Mouse (Mus musculus): ENCODE results near the gene Pitpna.
A peak's percentile ranks its signal among the peaks of the same experiment; 100 is the strongest.
"Not testable (repeated sequence)": the region's sequence is repeated elsewhere in the genome, so short reads cannot be mapped to it uniquely, and the experiment has no call there.

Pitpna gene

DNA sequence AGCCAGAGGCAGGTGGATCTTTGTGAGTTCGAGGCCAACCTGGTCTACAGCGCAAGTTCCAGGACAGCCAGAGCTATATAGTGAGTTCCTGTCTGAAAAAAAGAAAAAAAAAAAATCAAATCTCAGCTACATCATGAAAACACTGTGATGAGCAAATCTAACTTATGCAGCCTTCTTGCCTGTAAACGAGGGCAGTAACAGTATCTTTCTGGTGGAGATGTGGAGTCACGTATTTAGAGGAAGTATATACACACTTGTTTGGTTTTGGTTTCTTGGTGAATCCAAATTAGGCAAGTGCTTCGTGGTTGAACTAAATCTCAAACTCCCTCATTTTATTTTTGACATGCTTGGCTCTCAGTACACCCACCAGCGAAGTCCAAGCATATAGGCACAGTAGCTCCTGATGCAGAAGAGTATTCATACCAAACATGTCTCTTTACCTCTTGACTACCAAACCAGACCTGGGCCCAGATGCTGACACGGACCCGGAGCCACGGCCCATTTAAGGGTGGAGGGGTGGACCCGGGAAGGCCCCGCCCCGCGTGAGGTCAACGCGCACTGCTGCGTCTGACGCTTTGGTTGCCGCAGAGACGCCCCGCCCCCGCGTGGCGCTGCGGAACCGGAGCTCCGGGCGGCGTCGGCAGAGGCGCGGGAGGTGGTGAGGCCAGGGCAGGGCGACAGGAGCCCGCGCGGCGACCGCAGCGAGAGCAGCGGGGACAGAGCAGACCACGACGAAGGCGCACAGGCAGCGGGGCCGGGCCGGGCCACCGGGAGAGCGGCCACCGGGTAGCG lies at the start of gene Pitpna:
Gene Pitpna (plus strand): TSS at position 605 of the 792 bp plus-strand sequence.
- DNase-seq (ENCODE audit: inconsistent ontology term): peak; percentile 98

DNA sequence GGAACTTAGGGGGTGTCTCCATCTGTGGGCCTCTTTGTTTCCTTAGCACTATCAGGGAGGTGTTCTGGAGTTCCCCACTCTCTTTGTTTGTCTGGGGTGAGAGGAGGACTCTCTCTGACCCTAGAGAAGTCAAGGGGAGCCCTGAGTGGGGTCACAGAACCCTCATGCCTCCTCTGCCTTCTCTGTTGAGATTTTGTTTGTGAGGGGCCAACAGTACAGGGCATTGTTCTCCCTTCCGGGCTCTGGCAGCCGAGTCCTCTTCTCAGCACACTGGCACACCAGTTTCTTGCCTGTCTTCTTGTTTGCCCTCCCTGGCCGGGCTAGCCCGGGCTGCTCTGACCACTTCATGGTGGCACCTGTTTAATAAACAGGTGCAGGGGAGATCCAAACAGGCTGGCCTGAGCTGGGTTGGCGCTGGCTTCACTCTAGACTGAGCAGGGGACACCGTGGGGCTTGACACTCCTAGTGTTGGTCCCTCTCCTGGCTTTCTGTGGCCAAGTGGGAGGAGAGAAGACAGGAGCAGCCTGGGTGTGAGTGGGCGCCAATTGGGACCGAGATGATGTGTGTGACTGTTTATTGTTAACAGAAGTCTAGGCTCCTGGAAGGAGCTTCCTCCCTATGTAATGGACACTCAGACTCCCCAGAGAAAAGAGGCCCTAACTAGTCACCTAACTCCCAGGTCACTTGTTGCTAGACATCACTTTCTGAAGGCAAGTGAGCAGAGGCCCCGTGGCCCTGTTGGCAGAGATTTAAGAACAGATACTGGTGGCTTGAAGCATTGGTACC lies 49.5 kb upstream of the Pitpna start:
- peak; percentile 43 for DNase-seq (ENCODE audit: inconsistent ontology term)

DNA sequence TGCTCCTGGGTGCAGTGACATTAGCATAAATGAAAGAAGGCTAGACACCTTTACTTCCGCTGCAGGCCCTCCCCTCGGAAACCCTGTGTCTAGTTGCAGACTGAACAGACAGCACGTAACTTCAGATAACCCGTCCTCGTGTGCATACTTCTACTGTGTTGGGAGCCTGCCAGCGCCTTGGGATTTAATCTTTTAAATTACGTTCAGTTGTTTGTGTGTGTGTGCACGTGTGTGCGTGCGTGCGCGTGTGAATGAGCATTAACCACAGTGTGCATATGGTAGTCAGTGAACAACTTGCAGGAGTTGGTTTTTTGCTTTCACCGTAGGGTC lies 49.0 kb upstream of the Pitpna start:
- no peak for DNase-seq (ENCODE audit: inconsistent ontology term)

DNA sequence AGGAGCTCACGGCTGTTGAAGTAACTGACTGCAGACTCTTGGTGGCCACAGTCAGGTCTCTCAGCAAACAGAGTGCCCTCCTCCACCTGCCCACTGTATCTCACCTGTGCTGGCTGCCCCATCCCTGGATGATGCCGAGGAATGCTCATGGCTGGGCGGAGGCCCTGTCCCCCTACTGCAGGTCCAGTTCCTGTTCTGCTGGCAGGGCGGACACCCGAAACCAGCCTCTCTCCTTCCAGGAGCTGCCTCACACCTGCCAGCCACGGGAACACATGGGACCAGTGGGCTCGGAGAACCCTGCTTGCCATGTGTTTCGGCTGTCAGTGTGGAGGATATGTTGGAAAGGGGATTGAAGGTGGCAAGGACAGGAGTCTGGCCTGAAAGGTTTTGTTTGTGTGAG lies 47.7 kb upstream of the Pitpna start:
- DNase-seq (ENCODE audit: inconsistent ontology term): no peak

DNA sequence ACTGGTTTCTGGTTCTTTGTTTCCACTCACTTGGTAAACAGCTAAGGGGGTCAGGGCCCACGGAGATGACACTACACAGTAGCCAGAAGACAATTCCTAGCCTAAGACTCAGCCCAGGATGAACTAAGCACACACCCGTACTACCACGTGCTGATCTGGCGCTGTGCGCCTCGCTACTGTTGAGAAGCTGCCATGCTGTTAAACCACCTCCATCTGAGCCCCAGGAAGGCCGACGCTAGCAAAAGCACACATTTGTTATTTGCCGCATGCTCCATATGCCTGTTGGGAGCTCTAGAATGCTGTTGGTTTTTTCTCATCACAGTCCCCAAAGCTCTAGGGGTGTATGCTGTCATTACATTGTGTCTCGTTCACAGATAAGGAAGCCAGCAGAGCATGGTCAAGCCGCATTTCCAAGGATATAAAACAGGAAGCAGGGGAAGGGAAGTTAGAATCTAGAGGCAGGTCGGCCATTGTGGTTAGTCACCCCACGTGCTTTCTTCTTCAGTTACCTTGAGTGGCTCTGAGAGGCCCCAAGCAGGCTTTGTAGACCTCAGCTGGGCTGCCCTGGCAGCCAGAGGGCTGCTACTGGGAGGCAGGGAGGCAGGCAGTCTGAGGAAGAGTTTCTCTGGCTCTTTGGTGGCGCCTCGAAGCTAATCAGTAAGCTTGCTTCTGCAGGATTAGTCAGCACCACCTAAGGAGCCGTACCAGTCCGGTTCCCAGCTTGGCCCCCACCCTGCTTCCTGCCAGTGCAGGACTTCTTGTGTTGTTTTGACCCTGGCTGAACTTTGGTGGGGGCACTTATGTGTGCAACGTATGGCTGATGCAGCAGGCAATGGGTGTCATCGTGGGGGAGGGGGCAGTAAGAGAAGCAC lies 47.0 kb upstream of the Pitpna start:
- no peak for DNase-seq (ENCODE audit: inconsistent ontology term)

DNA sequence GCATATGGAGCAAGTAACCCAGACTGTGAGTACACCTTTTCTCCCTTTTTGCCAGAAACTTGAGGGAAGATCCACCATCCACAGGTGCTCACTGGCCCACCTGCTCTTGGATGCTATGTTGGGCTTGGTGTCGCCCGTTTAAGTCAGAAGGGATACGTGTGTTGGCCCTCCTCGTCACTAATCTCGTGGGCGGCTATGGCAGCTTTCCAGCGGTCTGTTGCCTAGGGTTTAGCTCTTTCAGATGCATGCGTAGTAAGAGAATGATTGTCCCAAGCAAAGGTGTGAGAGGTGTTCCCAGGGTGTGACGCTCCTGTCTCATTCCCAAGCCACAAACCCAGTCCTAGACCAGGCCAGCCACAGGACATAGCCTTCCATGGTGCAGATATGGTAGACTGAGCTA lies 43.2 kb upstream of the Pitpna start:
- DNase-seq (ENCODE audit: inconsistent ontology term): no peak

DNA sequence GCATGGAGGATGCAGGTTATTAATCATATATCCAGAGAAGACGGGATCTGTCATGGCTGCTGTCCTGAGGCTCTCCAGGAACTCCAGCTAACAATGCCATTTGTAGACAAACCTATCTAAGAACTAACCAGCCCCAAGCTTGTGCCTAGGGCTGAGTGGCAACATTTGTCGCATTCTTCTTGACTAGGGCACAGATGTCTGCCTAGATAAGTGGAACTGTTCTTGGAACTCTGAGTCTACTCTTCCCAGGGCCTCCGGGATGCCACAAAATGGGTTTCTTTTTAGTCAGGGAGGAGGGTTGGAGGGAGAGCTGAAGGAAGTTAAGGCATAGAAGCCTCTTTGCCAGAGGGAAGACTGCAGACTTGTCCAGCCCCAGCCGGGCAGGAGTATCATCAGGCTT lies 41.8 kb upstream of the Pitpna start:
- DNase-seq (ENCODE audit: inconsistent ontology term): no peak

DNA sequence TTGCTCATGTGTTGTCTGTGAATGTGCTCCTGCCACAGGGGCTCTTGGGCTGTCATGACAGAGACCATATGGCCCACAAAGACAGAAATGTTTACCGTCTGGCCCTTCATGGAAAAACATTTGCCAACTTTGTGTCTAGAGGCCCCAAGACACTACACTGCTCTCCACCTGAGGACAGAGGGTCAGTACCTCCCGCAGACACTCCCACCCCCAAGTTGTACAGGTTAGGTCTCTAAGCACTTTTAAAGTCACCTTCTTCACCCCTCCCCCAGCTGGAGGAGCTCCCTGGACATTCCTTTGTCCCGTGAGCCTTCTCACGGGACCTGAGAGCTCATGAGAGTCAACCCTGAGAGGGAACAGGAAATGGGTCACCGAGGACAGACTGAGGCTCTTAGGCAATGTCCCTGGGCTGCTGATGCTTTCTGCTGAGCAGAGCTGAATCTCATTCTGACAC lies 38.2 kb upstream of the Pitpna start:
- no peak for DNase-seq (ENCODE audit: inconsistent ontology term)

DNA sequence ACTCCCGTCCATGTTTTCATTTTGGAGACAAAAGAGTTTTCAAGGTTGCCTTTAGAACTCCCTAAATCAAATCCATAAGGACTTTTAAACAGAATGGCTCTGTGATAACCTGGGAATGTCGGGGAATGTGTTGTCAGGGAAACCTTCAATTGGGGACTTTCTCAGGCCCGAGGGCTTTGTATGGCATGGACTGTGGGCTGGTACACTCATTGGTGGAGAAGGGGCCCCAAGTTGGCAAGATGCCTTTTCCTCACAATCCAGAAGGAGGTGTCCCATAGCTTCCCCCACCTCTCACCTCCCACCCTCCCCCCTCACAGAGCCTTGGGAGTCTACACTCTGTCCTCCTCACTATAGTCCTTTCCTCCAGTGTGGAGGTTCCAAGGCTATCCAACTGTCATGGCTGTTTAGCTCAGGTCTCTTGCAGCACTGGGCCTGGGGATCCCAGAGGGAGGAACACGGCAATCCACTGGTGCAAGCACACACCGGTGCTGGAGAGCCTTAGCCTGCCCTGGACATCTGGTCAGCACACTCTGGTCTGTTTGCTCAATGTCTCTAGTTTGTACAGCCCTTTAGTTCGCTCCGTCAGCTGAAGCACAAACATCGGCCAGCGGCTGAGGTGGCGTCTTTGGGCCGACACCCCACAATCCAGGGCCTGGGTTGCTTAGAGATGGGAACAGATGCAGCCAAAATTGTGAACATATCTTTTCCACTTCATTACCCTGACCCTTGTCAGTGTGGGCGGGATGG lies 37.5 kb upstream of the Pitpna start:
- peak; percentile 72 for DNase-seq (ENCODE audit: inconsistent ontology term)

DNA sequence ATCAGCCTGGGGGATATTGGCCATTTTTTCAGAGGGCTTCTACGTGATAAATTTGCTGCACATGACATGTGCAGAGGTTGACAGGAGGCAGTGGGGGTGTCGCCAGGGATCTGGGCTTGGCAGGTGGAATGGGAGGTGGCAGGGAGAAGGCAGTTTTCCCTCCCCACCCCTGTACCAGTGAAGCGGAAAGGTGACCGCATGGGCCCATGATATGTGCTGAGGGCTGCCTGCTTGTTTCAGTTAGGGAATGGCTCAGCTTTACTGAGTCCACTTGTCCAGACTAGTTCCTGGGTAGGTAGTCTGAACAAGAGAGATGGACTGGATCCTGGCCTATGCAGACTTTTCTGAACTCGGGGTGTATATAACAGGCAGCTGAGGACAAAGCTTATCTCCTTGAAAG lies 36.6 kb upstream of the Pitpna start:
- DNase-seq (ENCODE audit: inconsistent ontology term): no peak

DNA sequence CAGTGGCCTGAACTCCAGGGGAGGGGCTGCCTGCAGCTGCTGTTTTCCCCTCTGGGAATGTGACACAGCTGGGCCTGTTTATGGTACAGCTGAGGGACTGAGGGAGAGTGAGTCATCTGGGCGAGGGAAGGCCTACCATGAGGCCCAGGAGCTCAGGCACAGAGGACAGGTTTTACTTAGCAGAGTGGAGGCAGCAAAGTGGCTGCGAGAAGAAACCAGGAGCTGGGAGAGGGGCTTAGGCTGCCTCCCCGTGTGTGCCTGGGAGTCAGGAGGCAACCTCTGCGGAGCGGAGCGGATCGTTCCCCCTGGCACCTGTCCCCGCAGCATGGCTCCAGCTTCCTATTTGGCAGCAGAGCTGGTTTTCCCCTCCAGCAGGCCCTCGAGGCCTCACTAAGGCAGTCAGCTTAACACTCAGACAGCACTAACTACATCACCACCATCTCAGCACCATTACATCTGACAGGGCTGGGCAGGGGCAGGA lies 35.9 kb upstream of the Pitpna start:
- DNase-seq (ENCODE audit: inconsistent ontology term): peak; percentile 47

DNA sequence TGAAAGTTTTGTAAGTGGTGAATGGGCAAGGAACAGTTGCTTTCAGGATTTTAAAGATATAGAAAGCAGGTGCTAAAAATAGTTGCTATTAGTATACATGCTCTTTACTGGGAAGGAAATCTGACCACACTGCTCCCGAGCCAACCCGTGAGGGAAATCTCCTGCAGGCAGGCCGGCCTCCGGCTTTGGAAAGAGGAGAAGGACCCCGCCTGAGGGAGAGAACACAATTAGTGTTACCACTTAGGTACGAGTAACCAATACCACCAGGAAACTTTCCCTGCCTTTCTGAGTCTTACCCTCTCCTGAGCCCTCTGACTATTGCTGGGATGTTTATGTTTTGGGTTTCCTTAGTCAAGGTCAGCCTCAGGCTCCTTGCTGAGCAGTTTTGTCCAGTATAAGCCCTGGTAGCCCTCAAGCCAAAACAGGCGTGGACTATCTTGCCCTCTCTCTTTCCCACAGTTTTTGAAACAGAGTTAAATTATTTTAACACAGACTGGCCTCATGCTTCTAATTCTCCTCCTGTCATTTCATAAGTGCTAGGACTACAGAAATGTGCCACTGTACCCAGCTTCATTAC lies 34.9 kb upstream of the Pitpna start:
- no peak for DNase-seq (ENCODE audit: inconsistent ontology term)

DNA sequence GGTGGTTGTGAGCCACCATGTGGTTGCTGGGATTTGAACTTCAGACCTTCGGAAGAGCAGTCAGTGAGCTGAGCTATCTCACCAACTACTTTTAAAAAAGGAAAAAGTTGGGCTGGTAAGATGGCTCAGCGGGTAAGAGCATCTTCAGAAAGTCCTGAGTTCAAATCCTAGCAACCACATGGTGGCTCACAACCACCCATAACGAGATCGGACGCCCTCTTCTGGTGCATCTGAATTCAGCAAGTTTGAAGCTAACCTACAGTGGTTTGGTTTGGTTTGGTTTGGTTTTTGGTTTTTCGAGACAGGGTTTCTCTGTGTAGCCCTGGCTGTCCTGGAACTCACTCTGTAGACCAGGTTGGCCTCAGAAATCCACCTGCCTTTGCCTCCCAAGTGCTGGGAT lies 31.9 kb upstream of the Pitpna start:
- not testable (repeated sequence) for DNase-seq (ENCODE audit: inconsistent ontology term)

DNA sequence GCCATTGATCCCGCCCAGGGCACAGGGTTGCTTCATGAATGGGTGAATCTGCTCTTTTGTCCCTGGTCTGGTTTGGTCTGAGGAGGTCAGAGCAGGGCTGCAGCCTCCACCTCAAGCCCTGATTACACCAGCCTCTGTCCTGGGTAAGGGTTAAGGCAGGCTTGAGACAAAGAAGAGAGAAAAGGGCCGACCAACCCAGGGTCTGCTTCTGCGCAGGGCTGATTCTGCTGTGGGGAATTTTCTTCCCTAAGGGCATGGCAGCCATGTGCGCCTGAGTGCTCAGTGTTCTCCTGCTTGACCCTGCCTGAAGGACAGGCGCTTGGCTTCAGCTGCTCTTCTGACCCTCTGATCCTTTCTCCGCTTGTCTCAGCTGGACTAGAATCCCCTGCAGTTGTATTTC lies 30.8 kb upstream of the Pitpna start:
- no peak for DNase-seq (ENCODE audit: inconsistent ontology term)

DNA sequence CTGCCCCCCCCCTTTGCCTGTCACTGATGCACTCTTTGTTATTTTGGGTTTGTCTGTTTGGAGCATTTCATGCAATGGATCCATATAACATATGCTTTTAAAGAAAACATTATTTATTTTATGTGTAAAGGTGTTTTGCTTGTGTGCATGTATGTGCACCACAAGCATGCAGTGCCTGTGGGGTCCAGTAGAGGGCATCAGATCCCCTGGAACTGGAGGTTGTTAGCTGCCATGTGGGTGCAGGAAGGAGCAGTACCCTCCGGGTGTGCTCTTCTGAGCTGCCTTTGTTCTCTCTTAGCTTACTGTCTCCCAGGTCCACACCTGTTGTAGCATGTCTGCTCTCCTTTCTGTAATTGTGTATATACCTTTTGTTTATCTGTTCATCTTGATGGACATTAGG lies 29.8 kb upstream of the Pitpna start:
- no peak for DNase-seq (ENCODE audit: inconsistent ontology term)

DNA sequence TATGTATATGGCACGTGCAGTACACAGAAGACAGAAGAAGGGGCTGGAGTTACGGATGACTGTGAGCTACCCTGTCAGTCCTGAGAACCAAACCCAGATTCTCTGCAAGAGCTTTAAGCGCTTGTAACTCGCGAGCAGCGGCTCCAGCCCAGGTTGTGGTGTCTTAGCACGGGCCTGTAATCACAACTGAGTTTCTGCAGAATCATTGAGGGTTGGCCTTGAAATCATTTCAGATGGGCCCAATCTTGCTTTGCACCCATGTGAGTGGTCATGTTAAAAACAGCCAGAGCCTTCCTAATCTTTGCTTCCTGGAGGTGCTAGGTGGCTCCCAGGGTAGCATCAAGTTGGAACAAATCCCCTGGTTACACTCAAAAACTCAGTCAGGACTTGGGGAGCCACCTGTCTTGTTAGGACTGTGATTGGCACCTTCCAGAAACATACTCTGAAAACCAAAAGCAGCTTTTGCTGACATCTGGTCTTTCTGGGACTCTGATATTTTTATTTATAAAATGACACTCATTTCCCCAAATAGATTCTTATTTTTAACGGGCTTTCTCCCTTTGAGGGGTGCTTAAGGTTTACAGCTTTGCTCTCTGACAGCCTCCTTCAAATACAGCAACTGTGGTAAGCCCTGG lies 27.9 kb upstream of the Pitpna start:
- DNase-seq (ENCODE audit: inconsistent ontology term): no peak

DNA sequence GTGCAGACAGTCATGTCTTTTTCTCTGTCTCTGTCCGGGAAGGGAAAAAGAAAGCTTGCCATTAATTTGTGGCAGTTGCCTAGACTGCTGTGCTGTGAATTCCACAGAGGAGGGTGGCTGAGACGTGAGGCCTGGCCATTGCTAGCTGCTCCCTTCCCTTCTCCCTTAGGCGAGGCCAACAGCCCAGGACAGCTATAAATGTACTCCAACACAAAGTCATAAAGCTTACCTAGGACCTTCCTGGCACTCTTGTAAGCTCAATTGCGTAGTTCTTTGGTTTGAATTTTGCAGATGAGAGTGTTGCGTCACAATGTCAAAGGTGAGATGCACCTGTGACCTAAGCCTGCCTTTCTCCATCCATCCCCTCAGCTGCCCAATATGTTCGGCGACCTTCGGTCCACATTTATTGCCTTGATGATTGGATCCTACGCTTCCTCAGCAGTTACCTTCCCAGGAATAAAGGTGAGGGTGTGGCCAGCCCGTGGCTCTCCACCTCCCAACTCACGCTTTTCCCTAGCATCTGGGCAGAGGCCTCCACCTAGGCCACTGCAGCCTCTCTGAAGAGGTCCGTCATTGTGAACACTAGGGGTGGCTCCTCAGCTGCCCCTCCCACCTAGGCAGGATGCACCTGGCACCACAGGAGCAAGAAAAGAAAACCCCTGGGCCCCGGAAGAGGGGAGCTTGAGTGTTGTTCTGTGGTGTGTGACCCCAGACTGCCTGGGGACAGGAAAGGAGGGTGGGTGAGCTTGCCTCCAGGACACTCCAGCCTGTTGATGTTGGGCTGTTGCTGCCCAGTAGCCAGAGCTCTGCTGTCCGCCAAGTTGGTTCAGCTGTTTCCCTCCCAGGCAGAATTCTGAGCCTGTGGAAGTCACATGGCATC lies 27.1 kb upstream of the Pitpna start:
- no peak for DNase-seq (ENCODE audit: inconsistent ontology term)

DNA sequence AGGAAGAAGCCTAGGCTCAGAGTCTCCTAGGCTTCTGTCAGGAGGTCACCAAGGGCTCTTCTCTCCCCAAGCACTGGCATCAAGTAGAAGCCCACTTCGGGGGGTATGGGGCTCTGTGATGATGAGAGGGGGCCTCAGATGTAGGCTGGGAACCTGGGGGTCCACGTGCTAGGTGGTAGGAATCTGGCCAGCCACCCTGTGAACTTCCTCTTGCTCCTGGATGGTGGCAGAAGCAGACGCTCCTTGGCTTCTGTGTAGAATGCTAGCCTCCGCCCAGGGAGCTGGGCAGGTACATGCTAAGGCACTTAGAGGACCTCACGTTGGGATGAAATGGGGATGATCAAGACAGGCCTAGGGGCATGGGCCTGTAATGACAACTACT lies 26.5 kb upstream of the Pitpna start:
- no peak for DNase-seq (ENCODE audit: inconsistent ontology term)

DNA sequence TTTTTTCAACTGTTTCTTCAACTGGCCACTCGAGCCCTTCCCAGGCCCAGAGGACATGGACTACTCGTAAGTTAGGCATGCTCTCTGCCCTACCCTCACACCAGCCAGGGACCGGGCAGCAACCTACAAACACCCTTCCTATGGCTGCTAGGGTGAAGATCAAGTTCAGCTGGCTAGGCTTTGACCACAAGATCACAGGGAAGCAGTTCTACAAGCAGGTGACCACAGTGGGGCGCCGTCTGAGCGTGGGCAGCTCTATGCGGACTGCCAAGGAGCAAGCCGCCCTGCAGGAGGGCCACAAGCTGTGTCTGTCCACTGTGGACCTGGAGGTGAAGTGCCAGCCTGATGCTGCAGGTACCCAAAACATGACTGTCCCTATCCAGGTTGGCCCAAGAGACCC lies 25.1 kb upstream of the Pitpna start:
- peak; percentile 31 for DNase-seq (ENCODE audit: inconsistent ontology term)
